Mouse (Mus musculus) limb, embryonic 12.5 days (tissue): ENCODE results near the gene Cxcl10. TPM values are rescaled to one million over a fixed set of nuclear protein-coding genes. Genes with fewer than 3 reads are reported as not detected.
A peak's percentile ranks its signal among the peaks of the same experiment; 100 is the strongest.

Source experiments
- ATAC-seq: fragments of 200-750 bp; cut with Nextera tagmentation; 2 replicates; pipeline ENCODE4 v1.8.0; 2017; ENCODE audit warnings: low read depth, moderate TSS enrichment; ENCODE audit not compliant: insufficient number of reproducible peaks, insufficient read depth, low FRiP score, low TSS enrichment
- H3K27ac ChIP-seq: fragments of 300-500 bp; sonication (generic); 2 replicates; pipeline ENCODE4 v1.5.1; 2016; ENCODE audit warnings: mild to moderate bottlenecking, moderate library complexity
- H3K27me3 ChIP-seq: fragments of 300-500 bp; sonication (generic); 2 replicates; pipeline ENCODE4 v1.6.1; 2016; ENCODE audit warnings: mild to moderate bottlenecking, moderate library complexity
- H3K36me3 ChIP-seq: fragments of 300-500 bp; sonication (generic); 2 replicates; pipeline ENCODE4 v1.6.1; 2016; ENCODE audit warnings: mild to moderate bottlenecking, moderate library complexity
- H3K4me1 ChIP-seq: fragments of 300-500 bp; sonication (generic); replicated peaks from 2 replicates; pipeline ENCODE4 v1.6.1; 2016
- H3K4me2 ChIP-seq: fragments of 300-500 bp; sonication (generic); 2 replicates; pipeline ENCODE4 v1.6.1; 2016; ENCODE audit warnings: mild to moderate bottlenecking, moderate library complexity
- H3K4me3 ChIP-seq: fragments of 300-500 bp; sonication (generic); replicated peaks from 2 replicates; pipeline ENCODE4 v1.5.1; 2016; ENCODE audit warnings: mild to moderate bottlenecking
- H3K9ac ChIP-seq: fragments of 300-500 bp; sonication (generic); replicated peaks from 2 replicates; pipeline ENCODE4 v1.6.1; 2016; ENCODE audit warnings: mild to moderate bottlenecking, moderate library complexity
- H3K9me3 ChIP-seq: fragments of 300-500 bp; sonication (generic); 2 replicates; pipeline ENCODE4 v1.6.1; 2016; ENCODE audit warnings: mild to moderate bottlenecking, moderate library complexity
- WGBS: fragments of 180-500 bp; shearing (Covaris S2); methylation state at CpG from one replicate; pipeline ENCODE4 v1.1.7; 2016; 5-methylcytosine and 5-hydroxymethylcytosine counted together
- polyA plus RNA-seq: library from polyadenylated mRNA; unstranded; fragments of >200 nt; fragmentation: Nextera tagmentation; extraction: Ambion mirVana; gene quantifications from 2 replicates; pipeline ENCODE4 v1.2.1, GENCODE M21; 2016

Cxcl10 gene
- polyA plus RNA-seq, 1 experiment from 2014 or later = 0.29 TPM

- no peak overlapping the region for H3K9ac ChIP-seq
- H3K4me1 ChIP-seq = peaks cover 4% of the 10 kb centered on the region; the same call in 1 of the 2 replicates
- 93% methylated on average over 14 of the region's 14 CpGs for WGBS
- H3K27ac ChIP-seq = no peak overlapping the region
- no peaks in the 10 kb centered on the region for H3K36me3 ChIP-seq
- H3K4me3 ChIP-seq = no peak overlapping the region
- no peaks in the 10 kb centered on the region for H3K27me3 ChIP-seq
- H3K9me3 ChIP-seq = no peaks in the 10 kb centered on the region
- ATAC-seq = no peak
- no peak overlapping the region for H3K4me2 ChIP-seq
Measured at GRCm38 (mm10) chr5:92318596-92318995, 30.1 kb downstream of the Cxcl10 start.

DNA sequence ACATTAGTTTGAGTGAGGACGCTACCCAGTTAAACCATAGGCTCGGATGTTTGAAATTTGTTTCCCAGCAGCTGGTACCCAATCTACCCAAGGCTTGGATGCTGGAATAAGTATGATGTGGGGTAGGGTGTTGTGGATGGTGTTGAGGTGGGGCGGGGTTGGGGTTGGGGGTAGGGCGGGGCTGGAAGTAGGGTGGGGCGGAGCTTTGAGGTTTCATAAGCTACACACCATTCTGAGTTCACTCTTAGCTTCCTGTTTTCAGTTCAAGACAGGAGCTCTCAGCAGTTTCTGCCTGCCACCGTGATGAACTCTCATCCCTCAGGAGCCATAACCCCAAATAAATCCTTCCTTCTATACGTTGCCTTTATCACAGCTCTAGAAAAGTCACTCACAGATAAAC is 30.6 kb downstream of the Cxcl10 start:
- no peaks in the 10 kb centered on the region for H3K27me3 ChIP-seq

DNA sequence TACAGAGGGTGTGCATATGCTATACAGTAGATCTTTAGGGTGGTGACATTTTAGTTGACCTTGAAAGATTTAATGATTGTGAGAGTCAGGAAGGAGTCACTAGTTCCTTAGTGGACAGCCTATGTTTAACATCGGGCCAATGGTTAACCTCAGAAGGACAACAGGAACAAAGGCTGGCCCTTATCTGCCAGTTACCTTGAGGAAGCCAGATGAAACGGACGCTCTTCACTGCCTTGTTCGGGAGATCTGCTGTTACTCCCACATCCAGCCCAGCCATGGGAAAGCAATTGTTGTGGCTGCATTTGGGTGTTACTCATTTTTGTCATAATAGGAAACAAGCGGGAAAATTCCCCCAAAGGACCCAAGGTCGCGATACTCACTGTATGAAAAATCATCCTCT is 34.9 kb downstream of the Cxcl10 start:
- Histone ChIP-seq H3K4me2 (no peak overlapping the region), H3K36me3 (no peaks in the 10 kb centered on the region), H3K9ac (no peak overlapping the region), H3K27me3 (no peaks in the 10 kb centered on the region), H3K27ac (no peak overlapping the region), H3K9me3 (no peaks in the 10 kb centered on the region), H3K4me3 (no peak overlapping the region), H3K4me1 (peaks cover 6% of the 10 kb centered on the region)
- ATAC-seq = no peak
- 75% methylated on average over 7 of the region's 7 CpGs for WGBS

More for the DNA sequence above, 30.6 kb downstream of the Cxcl10 start:
- no peak overlapping the region for H3K4me3 ChIP-seq
- ATAC-seq = no peak
- 86% methylated on average over 7 of the region's 7 CpGs for WGBS
- no peak overlapping the region for H3K27ac ChIP-seq
- H3K36me3 ChIP-seq = no peaks in the 10 kb centered on the region
- no peak overlapping the region for H3K9ac ChIP-seq
- H3K4me1 ChIP-seq = peaks cover 4% of the 10 kb centered on the region; the same call in 1 of the 2 replicates
- no peak overlapping the region for H3K4me2 ChIP-seq
- H3K9me3 ChIP-seq = no peaks in the 10 kb centered on the region

GRCm38 (mm10) chr5:92312046-92312715 is 36.5 kb downstream of the Cxcl10 start:
- Histone ChIP-seq H3K27me3 (no peaks in the 10 kb centered on the region), H3K4me1 (peaks cover 9% of the 10 kb centered on the region), H3K9ac (no peak overlapping the region), H3K4me2 (0 out of 2 replicates have a peak overlapping the region, but pooled peaks have one; percentile 7), H3K36me3 (no peaks in the 10 kb centered on the region; the same call in 1 of the 2 replicates), H3K9me3 (no peaks in the 10 kb centered on the region), H3K27ac (no peak overlapping the region), H3K4me3 (no peak overlapping the region)
- WGBS = 15% methylated on average over 13 of the region's 13 CpGs
- no peak for ATAC-seq

- Histone ChIP-seq H3K4me3 (peak within 1 kb of the TSS; percentile 89), H3K36me3 (peaks cover 22% of the 10 kb centered on the region), H3K4me2 (peak within 1 kb of the TSS; percentile 76), H3K27me3 (no peaks in the 10 kb centered on the region), H3K27ac (peak within 1 kb of the TSS; percentile 56; the same call in 1 of the 2 replicates), H3K9me3 (no peaks in the 10 kb centered on the region), H3K9ac (peak within 1 kb of the TSS; percentile 79), H3K4me1 (peaks cover 9% of the 10 kb centered on the region)
- WGBS = 2% methylated on average over 41 of the region's 41 CpGs
- peak; percentile 91 for ATAC-seq
Measured at GRCm38 (mm10) chr5:92309681-92310511, 38.8 kb downstream of the Cxcl10 start, which contains the start of gene Sdad1. TSS of gene Sdad1 (minus strand) at chr5:92310479.

DNA sequence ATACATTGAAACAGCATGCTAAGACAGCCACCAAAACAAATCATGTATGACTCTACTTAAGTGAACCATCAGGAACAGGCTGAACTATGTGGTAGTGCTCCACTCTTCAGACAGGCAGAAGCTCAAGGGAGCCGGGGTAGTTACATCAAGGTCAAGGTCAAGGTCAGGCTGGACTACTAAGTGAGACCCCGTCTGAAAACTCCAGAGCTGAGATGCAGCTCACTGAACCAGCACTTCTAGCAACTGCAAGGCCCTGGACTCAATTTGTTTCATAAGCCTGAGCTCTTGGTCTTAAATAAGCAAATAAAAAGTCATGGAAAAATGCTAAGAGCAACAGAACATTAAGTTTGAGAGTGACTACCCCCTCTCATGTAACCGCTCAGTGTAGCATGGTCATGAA is 44.4 kb downstream of the Cxcl10 start:
- Histone ChIP-seq H3K4me2 (no peak overlapping the region), H3K36me3 (peaks cover 77% of the 10 kb centered on the region), H3K9ac (no peak overlapping the region), H3K4me1 (peaks cover 9% of the 10 kb centered on the region), H3K27ac (no peak overlapping the region), H3K9me3 (no peaks in the 10 kb centered on the region), H3K27me3 (no peaks in the 10 kb centered on the region), H3K4me3 (no peak overlapping the region)
- ATAC-seq = no peak
- WGBS = 89% methylated on average over 3 of the region's 3 CpGs

DNA sequence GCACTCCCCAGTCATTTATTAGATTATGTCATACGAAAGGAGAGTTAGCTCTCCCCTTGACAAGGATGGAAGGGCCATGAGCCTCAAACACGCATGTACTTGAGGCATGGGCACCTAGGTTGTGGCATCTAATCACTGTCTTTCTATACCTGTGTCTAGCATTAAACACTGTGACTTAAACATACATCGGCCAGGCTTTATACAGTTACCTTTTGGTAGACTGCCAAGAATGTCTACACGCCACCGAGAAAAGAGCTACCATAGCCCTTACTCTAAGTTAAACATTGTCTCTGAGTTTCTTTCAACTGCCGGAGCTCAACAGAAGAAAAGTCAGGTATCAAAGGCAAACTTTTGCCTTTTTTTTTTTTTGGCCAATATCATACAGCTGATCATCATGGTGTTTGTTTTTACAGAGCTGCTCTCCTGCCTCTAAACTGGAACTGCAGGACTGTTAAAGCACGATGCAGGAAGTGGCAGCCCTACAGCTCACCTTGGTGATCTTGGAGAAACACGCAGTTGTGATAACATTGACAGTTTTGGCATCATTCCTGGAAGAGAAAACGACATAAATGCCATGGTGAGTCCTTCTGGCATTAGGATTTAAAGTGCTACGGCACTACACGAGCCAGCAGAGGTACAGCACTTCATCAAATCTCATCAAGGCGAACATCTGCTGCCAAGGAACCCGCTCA is 46.4 kb downstream of the Cxcl10 start:
- Histone ChIP-seq H3K36me3 (peaks cover 94% of the 10 kb centered on the region), H3K9me3 (no peaks in the 10 kb centered on the region), H3K9ac (no peak overlapping the region), H3K27me3 (no peaks in the 10 kb centered on the region), H3K4me3 (no peak overlapping the region), H3K4me2 (no peak overlapping the region), H3K4me1 (no peaks in the 10 kb centered on the region), H3K27ac (no peak overlapping the region)
- no peak for ATAC-seq
- WGBS = 92% methylated on average over 13 of the region's 13 CpGs

Other genes starting within 250 kb of the Cxcl10 start
- gene Uso1, start 211.0 kb downstream of the Cxcl10 start, polyA plus RNA-seq = 47.9 and 50.1 TPM in 2 replicates
- not detected in 2 replicates for gene U90926, start 133.5 kb downstream of the Cxcl10 start, polyA plus RNA-seq
- not detected in 2 replicates for gene Ppef2, start 92.6 kb downstream of the Cxcl10 start, polyA plus RNA-seq
- gene Naaa, start 70.7 kb downstream of the Cxcl10 start, polyA plus RNA-seq = 4.8 and 6.0 TPM in 2 replicates
- 45.6 and 46.5 TPM in 2 replicates for gene Sdad1, start 38.4 kb downstream of the Cxcl10 start, polyA plus RNA-seq
- gene Cxcl9, start 20.8 kb downstream of the Cxcl10 start, polyA plus RNA-seq = not detected in 2 replicates
- 4.3 and 4.5 TPM in 2 replicates for gene Art3, start 17.1 kb downstream of the Cxcl10 start, polyA plus RNA-seq
- gene Nup54, start 86.3 kb upstream of the Cxcl10 start, polyA plus RNA-seq = 66.8 and 68.1 TPM in 2 replicates
- gene Scarb2, start 157.9 kb upstream of the Cxcl10 start, polyA plus RNA-seq = 9.0 and 9.4 TPM in 2 replicates
- 0.20 TPM in 1 of 2 replicates, not detected in the other for gene Fam47e, start 206.2 kb upstream of the Cxcl10 start, polyA plus RNA-seq